Mouse (Mus musculus): ENCODE results near the gene Slc9a9. TPM values are rescaled to one million over a fixed set of nuclear protein-coding genes. Genes with fewer than 3 reads are reported as not detected.
A peak's percentile ranks its signal among the peaks of the same experiment; 100 is the strongest.
"Not testable (repeated sequence)": the region's sequence is repeated elsewhere in the genome, so short reads cannot be mapped to it uniquely, and the experiment has no call there.

The Slc9a9 gene
- polyA plus RNA-seq (2015; fragmentation: Nextera tagmentation; extraction: Ambion mirVana): 2.2 and 2.8 TPM in 2 replicates

DNA sequence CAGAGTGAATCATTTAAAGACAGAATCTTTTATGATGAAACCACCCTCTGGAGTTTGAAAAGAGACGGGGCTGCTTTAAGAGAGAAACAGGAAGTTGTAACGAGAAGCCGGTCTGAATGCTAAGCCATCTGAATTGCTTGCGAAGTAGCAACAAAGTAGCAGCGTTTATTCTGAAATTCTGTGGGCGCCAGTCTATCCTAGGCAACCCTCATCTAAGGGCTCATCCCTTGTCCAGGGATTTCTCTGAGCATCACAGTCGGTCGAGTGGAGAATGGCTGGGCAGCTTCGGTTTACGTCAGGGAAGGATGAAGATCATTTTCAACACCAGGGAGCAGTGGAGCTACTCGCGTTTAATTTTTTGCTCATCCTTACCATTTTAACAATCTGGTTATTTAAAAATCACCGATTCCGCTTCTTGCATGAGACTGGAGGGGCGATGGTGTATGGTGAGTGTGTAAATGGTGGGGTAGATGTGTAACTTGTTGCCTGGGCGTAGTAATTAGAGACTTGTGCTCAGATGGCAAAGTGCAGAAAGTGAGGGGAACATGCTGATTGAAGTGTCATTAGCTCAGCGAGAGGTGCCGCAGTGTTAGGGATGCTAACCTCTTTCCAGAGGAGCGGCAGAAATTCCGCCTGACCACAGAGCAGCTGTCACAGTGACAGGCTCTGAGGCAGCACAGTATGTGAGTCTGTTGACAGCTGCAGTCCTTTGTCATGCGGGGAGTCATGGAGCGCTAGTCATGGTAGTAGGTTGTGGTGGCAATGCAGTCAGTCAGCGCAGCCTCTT lies at the start of gene Slc9a9:
Slc9a9 (plus strand) TSS at position 119 of the 787 bp plus-strand sequence.
- Histone ChIP-seq H3K27ac (peak within 1 kb of the TSS; percentile 40), H3K4me3 (peak within 1 kb of the TSS; percentile 50), H3K9ac (peak within 1 kb of the TSS; percentile 65), H3K9me3 (replicated peaks) (no peaks in the 10 kb centered on the region), H3K4me2 (peak within 1 kb of the TSS; percentile 80), H3K27me3 (no peaks in the 10 kb centered on the region), H3K36me3 (ENCODE audit: poor library complexity, severe bottlenecking) (no peaks in the 10 kb centered on the region), H3K4me1 (peaks cover 9% of the 10 kb centered on the region)
- 2% methylated on average over 23 of the region's 23 CpGs for WGBS
- peak; percentile 93 for ATAC-seq

DNA sequence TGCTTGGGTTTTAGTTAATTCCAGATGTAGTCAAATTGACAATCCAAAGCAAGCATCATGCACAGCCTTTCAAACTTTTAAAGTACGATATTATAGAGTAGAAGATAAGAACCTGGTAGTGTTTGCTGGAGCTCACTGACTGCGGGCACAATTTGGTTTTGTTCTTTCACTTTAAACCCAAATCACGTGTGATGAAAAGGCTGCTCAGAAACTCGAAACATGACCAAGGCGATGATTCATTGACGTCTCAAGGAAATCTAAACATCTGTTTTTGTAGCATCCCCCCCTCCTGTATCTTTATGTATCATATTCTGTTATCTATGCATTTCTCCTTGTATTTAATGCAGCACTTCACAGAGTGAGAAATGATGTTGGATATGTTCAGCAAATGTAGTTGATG lies 49.4 kb upstream of the Slc9a9 start:
- Histone ChIP-seq H3K4me3 (no peak overlapping the region), H3K9ac (no peak overlapping the region), H3K36me3 (ENCODE audit: poor library complexity, severe bottlenecking) (no peaks in the 10 kb centered on the region), H3K4me2 (no peak overlapping the region), H3K4me1 (no peaks in the 10 kb centered on the region), H3K27ac (no peak overlapping the region), H3K27me3 (no peaks in the 10 kb centered on the region), H3K9me3 (replicated peaks) (no peaks in the 10 kb centered on the region)
- no peak for ATAC-seq
- 80% methylated on average over 6 of the region's 6 CpGs for WGBS

GRCm38 (mm10) chr9:94620846-94621245 lies 48.9 kb upstream of the Slc9a9 start:
- peak; percentile 81 for ATAC-seq
- no peaks in the 10 kb centered on the region for H3K4me1 ChIP-seq
- H3K27ac ChIP-seq: no peak overlapping the region
- no peak overlapping the region for H3K4me3 ChIP-seq
- H3K4me2 ChIP-seq: no peak overlapping the region
- no peaks in the 10 kb centered on the region for H3K9me3 ChIP-seq (replicated peaks)
- H3K36me3 ChIP-seq (ENCODE audit: poor library complexity, severe bottlenecking): no peaks in the 10 kb centered on the region
- no peaks in the 10 kb centered on the region for H3K27me3 ChIP-seq
- 69% methylated on average over 10 of the region's 10 CpGs for WGBS
- H3K9ac ChIP-seq: no peak overlapping the region

- Histone ChIP-seq H3K9me3 (replicated peaks) (no peaks in the 10 kb centered on the region), H3K4me3 (no peak overlapping the region), H3K9ac (no peak overlapping the region), H3K27me3 (no peaks in the 10 kb centered on the region), H3K27ac (no peak overlapping the region), H3K4me2 (no peak overlapping the region), H3K36me3 (ENCODE audit: poor library complexity, severe bottlenecking) (no peaks in the 10 kb centered on the region), H3K4me1 (no peaks in the 10 kb centered on the region)
- no peak for ATAC-seq
- 83% methylated on average over 2 of the region's 2 CpGs for WGBS
Observed at GRCm38 (mm10) chr9:94621902-94622301, 47.8 kb upstream of the Slc9a9 start.

DNA sequence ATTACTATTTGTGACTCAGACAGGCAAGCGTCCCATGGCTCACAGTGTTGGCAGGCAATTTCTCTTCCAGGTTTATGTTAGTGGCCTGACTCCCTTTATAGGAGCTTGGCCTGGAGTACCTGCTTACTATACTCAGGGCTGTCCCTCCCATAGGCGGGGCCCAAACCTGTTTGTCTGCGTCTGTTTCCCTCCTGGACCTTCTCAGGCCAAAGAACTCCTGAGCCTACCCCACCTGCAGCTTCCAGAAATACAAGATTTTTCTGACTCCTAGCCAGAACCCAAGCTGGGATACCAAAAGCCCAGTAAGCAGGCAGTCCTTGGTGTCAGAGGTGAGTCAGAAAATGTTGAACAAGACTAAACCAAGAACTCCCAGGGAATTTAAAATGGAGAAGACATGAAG lies 43.0 kb upstream of the Slc9a9 start:
- Histone ChIP-seq H3K36me3 (ENCODE audit: poor library complexity, severe bottlenecking) (no peaks in the 10 kb centered on the region), H3K27ac (no peak overlapping the region), H3K4me3 (no peak overlapping the region), H3K27me3 (no peaks in the 10 kb centered on the region), H3K4me2 (no peak overlapping the region), H3K9me3 (replicated peaks) (no peaks in the 10 kb centered on the region), H3K4me1 (no peaks in the 10 kb centered on the region), H3K9ac (no peak overlapping the region)
- 90% methylated on average over 3 of the region's 3 CpGs for WGBS
- ATAC-seq: no peak

GRCm38 (mm10) chr9:94628948-94629347 lies 40.8 kb upstream of the Slc9a9 start:
- 66% methylated on average over 3 of the region's 3 CpGs for WGBS

DNA sequence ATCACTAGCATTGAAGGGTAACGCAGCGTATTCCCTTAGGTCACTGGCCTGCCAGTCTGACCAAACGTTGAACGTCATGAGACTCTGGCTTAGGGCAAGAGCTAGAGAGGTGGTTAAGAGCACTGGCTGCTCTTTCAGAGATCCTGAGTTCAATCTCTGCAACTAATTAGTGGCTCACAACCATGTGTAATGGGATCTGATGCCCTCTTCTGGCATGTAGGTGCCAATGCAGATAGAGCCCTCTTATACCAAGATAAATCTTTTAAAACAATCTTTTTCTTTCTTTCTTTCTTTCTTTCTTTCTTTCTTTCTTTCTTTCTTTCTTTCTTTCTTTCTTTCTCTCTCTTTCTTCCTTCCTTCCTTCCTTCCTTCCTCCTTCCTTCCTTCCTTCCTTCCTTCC lies 35.4 kb upstream of the Slc9a9 start:
- ATAC-seq; H3K4me1 ChIP-seq; H3K9me3 ChIP-seq (replicated peaks); H3K4me3 ChIP-seq; H3K36me3 ChIP-seq (ENCODE audit: poor library complexity, severe bottlenecking); H3K4me2 ChIP-seq; H3K27me3 ChIP-seq; H3K27ac ChIP-seq; H3K9ac ChIP-seq: not testable (repeated sequence)
- WGBS: 92% methylated on average over 4 of the region's 4 CpGs

More at GRCm38 (mm10) chr9:94628948-94629347, 40.8 kb upstream of the Slc9a9 start:
- Histone ChIP-seq H3K36me3 (ENCODE audit: poor library complexity, severe bottlenecking) (no peaks in the 10 kb centered on the region), H3K4me1 (no peaks in the 10 kb centered on the region), H3K9me3 (replicated peaks) (no peaks in the 10 kb centered on the region), H3K9ac (no peak overlapping the region), H3K27ac (no peak overlapping the region), H3K4me2 (no peak overlapping the region), H3K27me3 (no peaks in the 10 kb centered on the region), H3K4me3 (no peak overlapping the region)
- ATAC-seq: no peak

- Histone ChIP-seq H3K27ac (no peak overlapping the region), H3K4me3 (no peak overlapping the region), H3K27me3 (no peaks in the 10 kb centered on the region), H3K9me3 (replicated peaks) (no peaks in the 10 kb centered on the region), H3K4me2 (no peak overlapping the region), H3K9ac (no peak overlapping the region), H3K4me1 (no peaks in the 10 kb centered on the region), H3K36me3 (ENCODE audit: poor library complexity, severe bottlenecking) (no peaks in the 10 kb centered on the region)
- no peak for ATAC-seq
- 84% methylated on average over 6 of the region's 6 CpGs for WGBS
Observed at GRCm38 (mm10) chr9:94645631-94646030, 24.1 kb upstream of the Slc9a9 start.

DNA sequence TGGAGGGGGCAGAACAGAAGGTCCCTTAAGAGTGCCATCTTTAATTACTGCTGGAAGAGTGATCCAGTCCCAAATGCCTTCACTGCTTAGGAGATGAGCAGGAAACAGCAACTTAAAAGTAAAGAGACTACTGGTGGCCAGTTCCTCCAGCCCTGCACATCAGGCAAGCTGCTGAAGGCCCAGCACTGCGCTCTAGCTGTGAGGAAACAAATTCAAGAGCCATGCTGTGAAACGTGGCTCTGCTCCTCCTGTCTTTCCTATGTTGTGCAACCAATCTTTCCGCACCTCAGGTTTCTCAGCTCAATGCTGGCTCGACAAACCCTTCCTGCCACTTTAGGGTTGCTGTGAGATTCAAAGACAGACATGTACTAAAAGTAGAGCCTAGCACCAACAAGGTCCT lies 22.3 kb upstream of the Slc9a9 start:
- no peaks in the 10 kb centered on the region for H3K27me3 ChIP-seq
- H3K36me3 ChIP-seq (ENCODE audit: poor library complexity, severe bottlenecking): no peaks in the 10 kb centered on the region
- no peak for ATAC-seq
- H3K4me3 ChIP-seq: no peak overlapping the region
- no peaks in the 10 kb centered on the region for H3K4me1 ChIP-seq
- H3K27ac ChIP-seq: no peak overlapping the region
- no peak overlapping the region for H3K9ac ChIP-seq
- 80% methylated on average over 4 of the region's 4 CpGs for WGBS
- H3K4me2 ChIP-seq: no peak overlapping the region
- no peaks in the 10 kb centered on the region for H3K9me3 ChIP-seq (replicated peaks)

GRCm38 (mm10) chr9:94649991-94650390 lies 19.7 kb upstream of the Slc9a9 start:
- no peak overlapping the region for H3K4me3 ChIP-seq
- ATAC-seq: no peak
- no peak overlapping the region for H3K4me2 ChIP-seq
- H3K4me1 ChIP-seq: no peaks in the 10 kb centered on the region
- H3K9me3 ChIP-seq (replicated peaks): no peaks in the 10 kb centered on the region
- H3K9ac ChIP-seq: no peak overlapping the region
- H3K36me3 ChIP-seq (ENCODE audit: poor library complexity, severe bottlenecking): no peaks in the 10 kb centered on the region
- 73% methylated on average over 1 of the region's 1 CpGs for WGBS
- no peaks in the 10 kb centered on the region for H3K27me3 ChIP-seq
- H3K27ac ChIP-seq: no peak overlapping the region

DNA sequence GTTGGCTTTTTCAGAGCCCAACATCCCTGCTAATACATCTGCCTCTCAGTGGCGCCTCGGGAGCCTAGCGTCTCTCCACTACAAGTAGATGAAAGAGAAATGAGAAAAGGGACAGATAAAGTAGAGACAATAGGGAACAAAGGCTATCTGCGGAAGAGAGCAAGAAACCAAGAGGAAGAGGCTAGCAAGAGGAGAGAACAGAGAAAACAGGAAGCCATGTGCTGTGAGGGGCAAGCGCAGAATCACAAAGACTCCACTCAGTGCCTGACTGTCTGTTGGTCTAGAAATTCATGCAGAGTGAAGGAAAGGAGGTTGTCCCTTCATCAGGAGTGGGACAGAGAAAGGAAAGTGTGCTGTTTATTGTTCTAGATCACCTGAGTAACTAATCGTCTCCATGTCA lies 16.5 kb upstream of the Slc9a9 start:
- no peaks in the 10 kb centered on the region for H3K27me3 ChIP-seq

DNA sequence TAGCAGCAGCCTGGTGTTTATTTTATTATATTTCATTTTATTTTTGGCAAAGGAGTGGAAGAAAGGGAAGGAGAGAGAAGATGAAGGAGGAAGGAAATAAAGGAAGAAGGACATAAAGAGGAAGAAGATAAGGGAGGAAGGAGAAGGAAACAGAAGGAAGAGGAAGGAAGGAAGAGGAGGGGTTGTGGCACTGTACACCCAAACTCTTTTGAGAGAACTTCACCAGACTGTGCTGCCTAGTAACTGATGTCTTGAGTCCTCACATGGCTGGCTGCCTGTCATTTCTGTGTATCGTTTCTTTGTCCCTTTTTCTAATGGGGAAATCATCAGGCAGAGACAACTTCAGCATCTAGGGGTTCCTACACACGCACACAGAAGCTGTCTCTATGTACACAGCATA lies 15.9 kb upstream of the Slc9a9 start:
- no peaks in the 10 kb centered on the region for H3K27me3 ChIP-seq
- H3K4me3 ChIP-seq: no peak overlapping the region
- H3K27ac ChIP-seq: no peak overlapping the region
- no peaks in the 10 kb centered on the region for H3K36me3 ChIP-seq (ENCODE audit: poor library complexity, severe bottlenecking)
- H3K4me2 ChIP-seq: no peak overlapping the region
- 80% methylated on average over 2 of the region's 2 CpGs for WGBS
- H3K9me3 ChIP-seq (replicated peaks): no peaks in the 10 kb centered on the region
- no peak for ATAC-seq
- H3K9ac ChIP-seq: no peak overlapping the region
- H3K4me1 ChIP-seq: no peaks in the 10 kb centered on the region

More for the DNA sequence above, 16.5 kb upstream of the Slc9a9 start:
- H3K4me3 ChIP-seq: no peak overlapping the region
- H3K4me1 ChIP-seq: no peaks in the 10 kb centered on the region
- H3K36me3 ChIP-seq (ENCODE audit: poor library complexity, severe bottlenecking): no peaks in the 10 kb centered on the region
- 85% methylated on average over 6 of the region's 6 CpGs for WGBS
- no peaks in the 10 kb centered on the region for H3K9me3 ChIP-seq (replicated peaks)
- H3K27ac ChIP-seq: no peak overlapping the region
- H3K9ac ChIP-seq: no peak overlapping the region
- no peak for ATAC-seq
- H3K4me2 ChIP-seq: no peak overlapping the region

- H3K9me3 ChIP-seq (replicated peaks): no peaks in the 10 kb centered on the region
- ATAC-seq: no peak
- no peaks in the 10 kb centered on the region for H3K27me3 ChIP-seq
- no peak overlapping the region for H3K4me3 ChIP-seq
- H3K27ac ChIP-seq: no peak overlapping the region
- no peaks in the 10 kb centered on the region for H3K36me3 ChIP-seq (ENCODE audit: poor library complexity, severe bottlenecking)
- WGBS: 83% methylated on average over 4 of the region's 4 CpGs
- no peak overlapping the region for H3K9ac ChIP-seq
- H3K4me2 ChIP-seq: no peak overlapping the region
- 0 out of 2 replicates have a peak, but pooled peaks cover 2% of the 10 kb centered on the region for H3K4me1 ChIP-seq
Observed at GRCm38 (mm10) chr9:94656265-94656664, 13.4 kb upstream of the Slc9a9 start.
